ENCODE assay signal across 9 mouse cellular contexts in genomic region chrX:21352350-21352749, GRCm38 (mm10).
DNase-seq lines count a peak whose midpoint lies in the region; ATAC-seq and TF ChIP-seq lines count a peak whose summit lies in the region.
"Had no signal": no experiment of that assay in that cellular context is flagged by ENCODE, and none has a peak within 500 bp of the region (broad histone marks: within the 10 kb centered on the region; RNA-seq: fewer than 3 reads in every experiment).

No protein-coding gene starts in this region.

- no peaks in the 10 kb centered on the region for H3K36me3 ChIP-seq in liver, adult 2 months (ENCODE audit: control insufficient read depth, insufficient read depth, low read length)

- WGBS in liver, adult 2 months, result 48% methylated on average over 3 of the region's 3 CpGs

- H3K79me2 ChIP-seq in liver, adult 2 months (ENCODE audit: control insufficient read depth, insufficient read depth, low read length), result no peaks in the 10 kb centered on the region

- TF ChIP-seq CTCF in gastrocnemius, adult 2 months (IDR thresholded peaks at IDR 0.05), result peak; percentile 59
- TF ChIP-seq CTCF in liver, adult 2 months (IDR thresholded peaks at IDR 0.05; ENCODE audit: low read depth, low read length), result no peak

- DNase-seq in gastrocnemius, adult 2 months, result no peak
- no peak for DNase-seq in gastrocnemius, postnatal 10 days
- peak; percentile 29 for DNase-seq in liver, adult 2 months (ENCODE audit: extremely low read depth, low read depth, low spot score)
- DNase-seq in liver, result no peak
- peak; percentile 41 for DNase-seq in ES-CJ7 (ENCODE audit: low read depth, low spot score)
- DNase-seq in embryo, embryonic 10.5 days (ENCODE audit: low spot score), result peak; percentile 38
- no peak for DNase-seq in heart, postnatal 4 days
- DNase-seq: thymus, postnatal 36 days had no signal

- ATAC-seq in megakaryocyte progenitor cell, adult 5-6 weeks (replicated peaks; ENCODE audit: poor library complexity), result no peak

- no peak overlapping the region for H3K9ac ChIP-seq in liver, adult 2 months (ENCODE audit: low read depth, low read length)

- H3K4me3 ChIP-seq in gastrocnemius, adult 2 months, result no peak overlapping the region
- no peak overlapping the region for H3K4me3 ChIP-seq in liver, adult 2 months (ENCODE audit: insufficient read depth, low read depth, low read length)

- H3K4me1 ChIP-seq in liver, adult 2 months (ENCODE audit: control insufficient read depth, insufficient read depth, low read length), result no peaks in the 10 kb centered on the region

- intact Hi-C loops in gastrocnemius, adult 2 months (cut with DNase I), result no loop called here

- no peak for TF ChIP-seq POLR2A in liver, adult 2 months (IDR thresholded peaks at IDR 0.05; ENCODE audit: extremely low read depth, insufficient read depth, low read length)

- no peak overlapping the region for H3K27ac ChIP-seq in gastrocnemius, adult 2 months
- no peak overlapping the region for H3K27ac ChIP-seq in liver, adult 2 months (replicated peaks; ENCODE audit: insufficient read depth, low read depth, low read length)

- no peaks in the 10 kb centered on the region for H3K27me3 ChIP-seq in liver, adult 2 months (ENCODE audit: control insufficient read depth, insufficient read depth, low read length)

Comparison
In these comparisons a context has a peak if more than half of its experiments do, and no peak if none do; other contexts are left out.
1. DNase-seq: peak in liver, adult 2 months (single experiment), ES-CJ7 (single experiment) and embryo, embryonic 10.5 days (single experiment); none in gastrocnemius, adult 2 months (single experiment), gastrocnemius, postnatal 10 days (single experiment), liver (single experiment) and heart, postnatal 4 days (single experiment).